Mouse (Mus musculus): ENCODE data around the gene Srpk2.

GRCm38 (mm10) chr5:23717469-23718181 is 33.2 kb upstream of the Srpk2 start:
- no peak for TF ChIP-seq CTCF (conservative IDR thresholded peaks at IDR 0.05; ENCODE audit: low read length)
- TF ChIP-seq POU5F1 (IDR thresholded peaks at IDR 0.05; ENCODE audit: borderline replicate concordance, low read length), result no peak

Data from E14TG2a.4 (cell line).